Mouse (Mus musculus): ENCODE data around the gene 4930453N24Rik. TPM values are rescaled to one million over a fixed set of nuclear protein-coding genes. Genes with fewer than 3 reads are reported as not detected.

Gene 4930453N24Rik
- polyA plus RNA-seq, 1 experiment, result not detected

DNA sequence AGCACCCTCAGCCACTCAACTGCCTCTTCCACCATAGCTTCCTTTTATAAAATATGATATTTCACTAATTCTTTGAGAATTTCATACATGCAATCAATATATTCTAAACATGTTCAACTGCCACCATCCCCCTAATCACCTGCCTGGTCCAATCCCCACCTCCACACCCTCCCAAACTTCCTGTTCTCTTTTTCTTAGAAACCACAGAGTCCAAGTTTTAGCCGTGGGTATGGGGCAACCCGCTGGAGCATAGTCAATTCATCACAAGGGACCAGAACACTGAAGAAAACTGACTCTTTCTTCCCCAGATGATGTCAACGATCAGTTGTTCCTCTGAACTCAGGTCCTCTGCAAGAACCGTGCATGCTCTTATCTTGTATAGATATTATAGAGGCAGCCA, 25.9 kb downstream of the 4930453N24Rik start:
- WGBS, result 89% methylated on average over 4 of the region's 4 CpGs
- Histone ChIP-seq H3K4me1 (ENCODE audit: control insufficient read depth, insufficient read depth, low read length) (no peaks in the 10 kb centered on the region), H3K27ac (ENCODE audit: insufficient read depth, low read depth, low read length) (no peak overlapping the region), H3K4me3 (ENCODE audit: insufficient read depth, low read depth, low read length) (no peak overlapping the region)
- TF ChIP-seq POLR2A (IDR thresholded peaks at IDR 0.05; ENCODE audit: insufficient read depth, low read depth, low read length) (no peak), CTCF (IDR thresholded peaks at IDR 0.05; ENCODE audit: insufficient read depth, low read depth, low read length) (no peak)

DNA sequence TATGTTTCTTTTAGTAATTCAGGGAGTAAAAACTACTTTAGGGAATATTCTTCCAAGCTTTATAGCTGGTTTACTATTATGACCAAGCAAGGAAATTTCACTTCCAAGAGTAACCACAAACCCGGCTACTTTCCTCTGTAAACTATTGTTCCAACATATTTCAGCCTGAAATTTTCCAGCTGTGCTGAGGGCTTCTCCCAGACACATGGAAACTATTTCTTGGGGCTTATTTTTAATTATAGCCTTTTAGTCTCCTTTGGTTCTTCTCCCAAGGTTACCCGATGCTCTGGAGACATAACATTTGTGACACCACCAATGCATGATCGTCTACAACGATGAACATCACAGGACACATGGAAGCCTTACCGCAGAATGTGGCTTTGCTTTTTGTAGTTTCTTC, 33.7 kb downstream of the 4930453N24Rik start:
- no peak for TF ChIP-seq CTCF (IDR thresholded peaks at IDR 0.05; ENCODE audit: insufficient read depth, low read depth, low read length)
- no peak for TF ChIP-seq POLR2A (IDR thresholded peaks at IDR 0.05; ENCODE audit: insufficient read depth, low read depth, low read length)
- 75% methylated on average over 5 of the region's 5 CpGs for WGBS
- H3K27ac ChIP-seq (ENCODE audit: insufficient read depth, low read depth, low read length), result no peak overlapping the region
- no peak overlapping the region for H3K4me3 ChIP-seq (ENCODE audit: insufficient read depth, low read depth, low read length)
- no peaks in the 10 kb centered on the region for H3K4me1 ChIP-seq (ENCODE audit: control insufficient read depth, insufficient read depth, low read length)

DNA sequence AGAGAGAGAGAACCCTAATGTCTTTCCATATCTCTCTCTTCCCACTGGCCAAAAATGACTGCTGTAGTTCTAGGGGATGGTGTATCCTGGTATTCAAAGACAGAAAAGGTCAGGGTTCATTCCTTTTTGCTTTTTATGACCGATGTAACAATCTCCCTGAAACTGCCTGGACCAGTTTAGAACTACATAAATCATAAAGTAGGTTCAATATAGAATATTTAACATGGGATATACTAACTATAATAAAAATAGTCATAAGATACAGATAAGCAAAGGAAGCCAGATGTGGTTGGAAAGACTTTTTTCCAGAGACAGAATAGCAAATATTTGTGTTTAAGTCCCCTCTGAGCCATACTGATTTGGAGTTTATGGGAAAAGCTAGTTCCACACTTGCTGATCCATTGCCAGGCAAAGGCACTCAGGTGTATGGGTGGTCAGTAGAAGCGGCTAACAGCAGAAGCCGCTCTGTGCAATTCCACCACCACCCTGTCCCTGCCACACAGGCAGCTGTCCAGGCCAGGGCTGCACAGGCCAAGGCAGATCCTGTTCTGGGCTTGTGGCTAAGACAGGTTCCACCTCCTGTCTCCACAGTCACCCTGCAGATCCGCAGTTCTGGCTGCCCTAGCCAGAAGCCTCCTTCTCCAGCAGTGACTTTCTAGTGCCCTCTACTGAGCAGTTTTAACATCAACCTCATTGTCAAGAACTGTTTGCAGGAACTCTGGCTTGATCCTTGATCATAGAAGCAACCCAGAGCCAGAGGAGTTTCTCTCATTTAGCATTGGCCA, 47.5 kb downstream of the 4930453N24Rik start:
- peak; percentile 8; the same call in 1 of the 2 replicates for TF ChIP-seq CTCF (IDR thresholded peaks at IDR 0.05; ENCODE audit: insufficient read depth, low read depth, low read length)
- no peak for TF ChIP-seq POLR2A (IDR thresholded peaks at IDR 0.05; ENCODE audit: insufficient read depth, low read depth, low read length)
- WGBS, result 52% methylated on average over 4 of the region's 4 CpGs
- H3K4me1 ChIP-seq (ENCODE audit: control insufficient read depth, insufficient read depth, low read length), result peaks cover 2% of the 10 kb centered on the region
- H3K4me3 ChIP-seq (ENCODE audit: insufficient read depth, low read depth, low read length), result no peak overlapping the region
- no peak overlapping the region for H3K27ac ChIP-seq (ENCODE audit: insufficient read depth, low read depth, low read length)

DNA sequence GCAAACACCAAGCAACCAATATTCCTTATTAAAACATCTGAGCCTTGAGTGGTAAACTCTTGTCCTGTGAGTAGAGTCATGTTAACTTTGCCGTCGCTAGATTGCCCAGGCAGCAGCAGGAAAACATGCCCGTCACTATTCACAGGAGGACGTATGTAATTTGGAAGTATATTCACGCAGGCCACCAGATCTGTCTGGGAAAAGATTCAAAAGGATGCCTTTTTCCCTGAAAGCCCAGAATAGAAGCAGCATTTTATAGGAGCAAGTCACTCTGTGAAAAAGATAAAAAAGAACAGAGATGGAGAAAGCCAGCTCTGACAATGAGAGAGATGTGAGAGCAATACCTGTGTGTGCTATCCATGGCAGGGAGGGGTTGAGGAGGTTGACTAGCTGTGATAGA, 49.4 kb downstream of the 4930453N24Rik start:
- H3K4me3 ChIP-seq (ENCODE audit: insufficient read depth, low read depth, low read length), result no peak overlapping the region
- WGBS, result 63% methylated on average over 5 of the region's 5 CpGs
- no peak for TF ChIP-seq POLR2A (IDR thresholded peaks at IDR 0.05; ENCODE audit: insufficient read depth, low read depth, low read length)
- no peak for TF ChIP-seq CTCF (IDR thresholded peaks at IDR 0.05; ENCODE audit: insufficient read depth, low read depth, low read length)
- peaks cover 2% of the 10 kb centered on the region for H3K4me1 ChIP-seq (ENCODE audit: control insufficient read depth, insufficient read depth, low read length)
- H3K27ac ChIP-seq (ENCODE audit: insufficient read depth, low read depth, low read length), result no peak overlapping the region

DNA sequence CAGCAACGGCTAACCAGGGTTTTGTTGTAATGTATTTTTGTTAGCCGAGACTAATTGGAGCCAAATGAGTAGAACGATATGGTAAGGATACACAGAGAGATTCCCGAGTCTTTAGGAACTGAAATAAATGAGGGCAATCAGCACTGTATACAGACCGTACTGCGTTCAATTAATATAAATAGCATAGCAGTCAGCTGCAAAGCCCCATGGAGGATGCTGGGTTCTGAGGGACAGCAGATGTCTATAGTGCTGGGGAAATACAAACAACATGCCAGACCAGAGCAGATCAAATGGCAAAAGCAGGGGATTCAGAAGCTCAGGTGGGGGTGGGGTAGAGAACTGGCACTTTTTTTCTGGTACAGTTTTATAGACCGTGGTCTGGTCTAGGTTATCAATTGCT, 51.9 kb downstream of the 4930453N24Rik start:
- Histone ChIP-seq H3K4me3 (ENCODE audit: insufficient read depth, low read depth, low read length) (no peak overlapping the region), H3K4me1 (ENCODE audit: control insufficient read depth, insufficient read depth, low read length) (peaks cover 2% of the 10 kb centered on the region), H3K27ac (ENCODE audit: insufficient read depth, low read depth, low read length) (no peak overlapping the region)
- TF ChIP-seq CTCF (IDR thresholded peaks at IDR 0.05; ENCODE audit: insufficient read depth, low read depth, low read length) (no peak), POLR2A (IDR thresholded peaks at IDR 0.05; ENCODE audit: insufficient read depth, low read depth, low read length) (no peak)
- 67% methylated on average over 7 of the region's 7 CpGs for WGBS

DNA sequence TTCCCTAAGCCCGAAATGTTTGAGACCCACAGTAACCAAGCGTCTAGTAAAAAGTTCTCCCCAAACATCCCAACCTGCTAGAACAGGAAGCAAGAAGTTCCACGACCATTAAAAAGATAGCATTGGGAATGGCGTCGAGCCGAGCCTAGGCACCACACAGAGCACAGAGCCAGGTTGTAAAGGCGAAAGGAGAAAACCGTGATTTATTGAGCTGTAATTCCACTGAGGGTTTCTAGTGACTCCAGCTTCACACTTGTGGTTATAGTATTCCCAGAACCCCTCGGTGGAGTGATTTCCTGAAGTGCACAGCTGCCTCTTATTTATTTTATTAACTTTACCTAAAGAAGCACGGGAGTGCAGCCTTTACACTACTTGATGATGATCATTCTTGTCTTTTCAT, 53.1 kb downstream of the 4930453N24Rik start:
- H3K4me3 ChIP-seq (ENCODE audit: insufficient read depth, low read depth, low read length), result no peak overlapping the region
- no peaks in the 10 kb centered on the region for H3K4me1 ChIP-seq (ENCODE audit: control insufficient read depth, insufficient read depth, low read length)
- H3K27ac ChIP-seq (ENCODE audit: insufficient read depth, low read depth, low read length), result no peak overlapping the region
- WGBS, result 88% methylated on average over 10 of the region's 10 CpGs
- TF ChIP-seq POLR2A (IDR thresholded peaks at IDR 0.05; ENCODE audit: insufficient read depth, low read depth, low read length) (no peak), CTCF (IDR thresholded peaks at IDR 0.05; ENCODE audit: insufficient read depth, low read depth, low read length) (no peak)

DNA sequence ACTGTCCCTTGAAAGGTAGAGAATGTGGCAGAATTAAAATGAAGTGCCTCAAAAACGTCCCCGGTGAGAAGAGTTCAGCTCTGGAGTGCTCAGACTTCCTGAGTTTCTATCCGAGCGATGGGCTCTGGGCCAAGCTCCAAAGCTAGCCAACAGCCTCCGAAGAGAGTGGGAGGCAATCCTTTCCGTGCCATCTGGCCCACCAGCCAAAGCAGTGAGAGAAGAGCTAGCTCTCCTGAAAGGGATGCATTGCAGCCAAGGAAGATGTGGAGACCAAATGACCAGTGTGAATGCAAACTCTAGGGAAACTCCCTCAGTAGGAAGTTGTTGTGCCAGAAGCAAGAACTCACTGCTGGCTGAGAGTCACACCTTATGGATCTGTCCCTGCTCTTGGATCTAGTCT, 59.1 kb downstream of the 4930453N24Rik start:
- Histone ChIP-seq H3K4me3 (ENCODE audit: insufficient read depth, low read depth, low read length) (no peak overlapping the region), H3K27ac (ENCODE audit: insufficient read depth, low read depth, low read length) (no peak overlapping the region), H3K4me1 (ENCODE audit: control insufficient read depth, insufficient read depth, low read length) (no peaks in the 10 kb centered on the region)
- WGBS, result 26% methylated on average over 6 of the region's 6 CpGs
- TF ChIP-seq POLR2A (IDR thresholded peaks at IDR 0.05; ENCODE audit: insufficient read depth, low read depth, low read length), result no peak
- no peak for TF ChIP-seq CTCF (IDR thresholded peaks at IDR 0.05; ENCODE audit: insufficient read depth, low read depth, low read length)

Other genes with a start within 250 kb of the 4930453N24Rik start
- gene Csnka2ip, start 168.8 kb downstream of the 4930453N24Rik start, polyA plus RNA-seq (2012; ENCODE audit: insufficient read depth, insufficient read length, low replicate concordance, missing spikeins), result not detected in 2 replicates
- 48.4 TPM in 1 of 2 replicates, not detected in the other for gene Zfp654, start 80.5 kb upstream of the 4930453N24Rik start, polyA plus RNA-seq (2012; ENCODE audit: insufficient read depth, insufficient read length, low replicate concordance, missing spikeins)
- not detected in 2 replicates for gene Cggbp1, start 80.8 kb upstream of the 4930453N24Rik start, polyA plus RNA-seq (2012; ENCODE audit: insufficient read depth, insufficient read length, low replicate concordance, missing spikeins)

Data from olfactory bulb, adult 2 months (tissue).